Mouse (Mus musculus): ENCODE data around the gene Klrc3. TPM values are rescaled to one million over a fixed set of nuclear protein-coding genes. Genes with fewer than 3 reads are reported as not detected.
"Not testable (repeated sequence)": the region's sequence is repeated elsewhere in the genome, so short reads cannot be mapped to it uniquely, and the experiment has no call there.

The Klrc3 gene
- polyA plus RNA-seq (2016; fragmentation: Nextera tagmentation; extraction: Ambion mirVana): not detected in 2 replicates

- H3K9me3 ChIP-seq: not testable (repeated sequence)
- 85% methylated on average over 3 of the region's 3 CpGs for WGBS
Observed at GRCm38 (mm10) chr6:129643237-129643636, at the start of gene Klrc3. Klrc3 (minus strand) TSS chr6:129643337.

GRCm38 (mm10) chr6:129691436-129691835, 48.3 kb upstream of the Klrc3 start:
- H3K36me3 ChIP-seq; ATAC-seq (ENCODE audit: low FRiP score, low read depth); H3K4me2 ChIP-seq (replicated peaks); H3K4me3 ChIP-seq; H3K27ac ChIP-seq (replicated peaks); H3K27me3 ChIP-seq; H3K9ac ChIP-seq (replicated peaks); H3K9me3 ChIP-seq; H3K4me1 ChIP-seq: not testable (repeated sequence)
- WGBS: 82% methylated on average over 10 of the region's 10 CpGs

More at GRCm38 (mm10) chr6:129643237-129643636, at the start of gene Klrc3:
- H3K27me3 ChIP-seq; H3K9ac ChIP-seq (replicated peaks); H3K27ac ChIP-seq (replicated peaks); H3K36me3 ChIP-seq; H3K4me3 ChIP-seq; ATAC-seq (ENCODE audit: low FRiP score, low read depth); H3K4me1 ChIP-seq; H3K4me2 ChIP-seq (replicated peaks): not testable (repeated sequence)

- no peak for ATAC-seq (ENCODE audit: low FRiP score, low read depth)
- H3K27ac ChIP-seq (replicated peaks): no peak overlapping the region
- H3K4me1 ChIP-seq: no peaks in the 10 kb centered on the region
- no peak overlapping the region for H3K4me3 ChIP-seq
- H3K4me2 ChIP-seq (replicated peaks): no peak overlapping the region
- H3K27me3 ChIP-seq: no peaks in the 10 kb centered on the region
- no peaks in the 10 kb centered on the region for H3K36me3 ChIP-seq
- no peaks in the 10 kb centered on the region for H3K9me3 ChIP-seq
- H3K9ac ChIP-seq (replicated peaks): no peak overlapping the region
- WGBS: 70% methylated on average over 1 of the region's 1 CpGs
Observed at GRCm38 (mm10) chr6:129680379-129680778, 37.2 kb upstream of the Klrc3 start.

DNA sequence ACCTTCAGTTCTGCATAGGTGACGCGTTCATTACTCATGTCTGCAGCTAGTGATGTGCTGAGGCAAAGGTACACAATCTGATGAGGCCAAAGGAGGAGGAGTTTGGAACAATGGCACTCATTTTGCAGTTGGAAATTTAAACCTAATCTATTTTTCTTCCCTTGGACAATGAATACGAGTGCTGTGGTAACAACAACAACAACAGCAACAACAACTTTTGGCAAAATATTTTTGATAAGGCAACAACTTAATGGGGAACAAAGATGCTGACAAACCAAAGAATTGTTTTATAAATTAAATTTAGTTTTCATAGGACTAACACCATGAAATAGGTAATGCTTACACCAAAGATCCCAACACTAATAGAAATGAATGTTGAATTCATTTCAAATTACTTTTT, 35.7 kb upstream of the Klrc3 start, which contains the start of gene Klrc1:
TSS of gene Klrc1 (minus strand) at position 101 of the 400 bp plus-strand sequence.
- 85% methylated on average over 3 of the region's 3 CpGs for WGBS
- Histone ChIP-seq H3K9ac (replicated peaks) (no peak within 1 kb of the TSS), H3K36me3 (no peaks in the 10 kb centered on the region), H3K4me1 (no peaks in the 10 kb centered on the region), H3K4me3 (no peak within 1 kb of the TSS), H3K27me3 (no peaks in the 10 kb centered on the region), H3K4me2 (replicated peaks) (no peak within 1 kb of the TSS), H3K9me3 (no peaks in the 10 kb centered on the region), H3K27ac (replicated peaks) (no peak within 1 kb of the TSS)
- ATAC-seq (ENCODE audit: low FRiP score, low read depth): no peak

DNA sequence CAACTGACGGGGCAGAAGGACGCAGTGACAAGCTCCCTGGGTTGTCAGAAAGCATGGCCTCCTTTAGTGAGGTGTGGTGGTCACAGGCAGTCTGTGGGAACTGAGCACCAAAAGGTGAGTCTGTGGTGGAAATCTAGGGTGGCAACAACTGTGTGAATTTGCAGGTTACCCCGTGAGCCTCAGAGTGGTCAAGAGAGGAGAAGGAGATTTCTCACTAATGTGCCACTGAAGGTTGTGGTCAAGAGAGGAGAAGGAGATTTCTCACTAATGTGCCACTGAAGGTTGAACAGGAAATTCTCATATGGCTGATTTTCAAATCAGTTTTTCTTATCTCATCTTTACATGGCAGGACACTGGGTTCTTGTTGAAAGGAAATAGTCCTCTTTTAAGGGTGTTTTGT, 18.2 kb upstream of the Klrc3 start:
- not testable (repeated sequence) for H3K27me3 ChIP-seq; H3K27ac ChIP-seq (replicated peaks); H3K4me2 ChIP-seq (replicated peaks); H3K4me3 ChIP-seq; H3K9ac ChIP-seq (replicated peaks); H3K36me3 ChIP-seq; ATAC-seq (ENCODE audit: low FRiP score, low read depth); H3K4me1 ChIP-seq; H3K9me3 ChIP-seq
- WGBS: no CpG with 5 or more reads among the region's 3 CpGs

- 78% methylated on average over 4 of the region's 4 CpGs for WGBS
- not testable (repeated sequence) for H3K9ac ChIP-seq (replicated peaks); H3K4me2 ChIP-seq (replicated peaks); H3K27me3 ChIP-seq; H3K27ac ChIP-seq (replicated peaks); H3K36me3 ChIP-seq; H3K9me3 ChIP-seq; ATAC-seq (ENCODE audit: low FRiP score, low read depth); H3K4me1 ChIP-seq; H3K4me3 ChIP-seq
Observed at GRCm38 (mm10) chr6:129660589-129660988, 17.5 kb upstream of the Klrc3 start, which contains the start of gene Klrc2. Klrc2 (minus strand) TSS chr6:129660689.

DNA sequence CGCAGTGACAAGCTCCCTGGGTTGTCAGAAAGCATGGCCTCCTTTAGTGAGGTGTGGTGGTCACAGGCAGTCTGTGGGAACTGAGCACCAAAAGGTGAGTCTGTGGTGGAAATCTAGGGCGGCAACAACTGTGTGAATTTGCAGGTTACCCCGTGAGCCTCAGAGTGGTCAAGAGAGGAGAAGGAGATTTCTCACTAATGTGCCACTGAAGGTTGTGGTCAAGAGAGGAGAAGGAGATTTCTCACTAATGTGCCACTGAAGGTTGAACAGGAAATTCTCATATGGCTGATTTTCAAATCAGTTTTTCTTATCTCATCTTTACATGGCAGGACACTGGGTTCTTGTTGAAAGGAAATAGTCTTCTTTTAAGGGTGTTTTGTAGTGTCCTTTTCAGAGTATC, 917 bp upstream of the Klrc3 start:
- not testable (repeated sequence) for H3K9me3 ChIP-seq; H3K27ac ChIP-seq (replicated peaks); ATAC-seq (ENCODE audit: low FRiP score, low read depth); H3K36me3 ChIP-seq; H3K4me1 ChIP-seq; H3K27me3 ChIP-seq; H3K9ac ChIP-seq (replicated peaks); H3K4me3 ChIP-seq; H3K4me2 ChIP-seq (replicated peaks)
- WGBS: no CpG with 5 or more reads among the region's 3 CpGs

- H3K27me3 ChIP-seq; H3K9ac ChIP-seq (replicated peaks); H3K4me3 ChIP-seq; H3K4me1 ChIP-seq; H3K36me3 ChIP-seq; H3K9me3 ChIP-seq; H3K27ac ChIP-seq (replicated peaks); ATAC-seq (ENCODE audit: low FRiP score, low read depth); H3K4me2 ChIP-seq (replicated peaks): not testable (repeated sequence)
- 82% methylated on average over 2 of the region's 2 CpGs for WGBS
Observed at GRCm38 (mm10) chr6:129631046-129631445, 12.1 kb downstream of the Klrc3 start.

GRCm38 (mm10) chr6:129623735-129624134, 19.4 kb downstream of the Klrc3 start, which contains the start of gene Klrk1:
Klrk1 (minus strand) TSS chr6:129623864.
- Histone ChIP-seq H3K27me3 (no peaks in the 10 kb centered on the region), H3K4me3 (no peak within 1 kb of the TSS), H3K4me1 (no peaks in the 10 kb centered on the region), H3K36me3 (no peaks in the 10 kb centered on the region), H3K27ac (replicated peaks) (no peak within 1 kb of the TSS), H3K4me2 (replicated peaks) (no peak within 1 kb of the TSS), H3K9me3 (no peaks in the 10 kb centered on the region), H3K9ac (replicated peaks) (no peak within 1 kb of the TSS)
- ATAC-seq (ENCODE audit: low FRiP score, low read depth): no peak
- WGBS: 79% methylated on average over 4 of the region's 4 CpGs

DNA sequence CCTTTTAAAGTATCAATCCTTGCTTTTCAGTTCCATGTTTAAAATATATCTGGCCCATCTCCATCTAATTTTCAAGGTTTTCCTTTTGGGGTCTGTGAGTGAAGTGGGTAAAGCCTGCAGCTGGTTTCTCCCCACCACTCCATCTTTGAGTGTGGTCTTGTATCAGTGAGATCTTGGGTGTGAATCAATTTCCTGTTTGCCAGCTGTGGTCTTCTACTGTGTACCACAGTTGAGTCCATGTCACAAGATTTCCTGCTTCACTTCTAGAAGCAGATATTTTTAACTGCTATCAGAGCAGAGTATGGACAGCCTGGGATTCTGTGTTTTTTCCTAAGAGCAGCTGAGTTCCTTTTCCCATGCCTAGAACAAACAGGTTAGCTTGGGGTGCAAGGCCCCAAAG, 34.8 kb downstream of the Klrc3 start:
- Histone ChIP-seq H3K4me2 (replicated peaks) (no peak overlapping the region), H3K4me1 (no peaks in the 10 kb centered on the region)
- ATAC-seq (ENCODE audit: low FRiP score, low read depth): no peak

DNA sequence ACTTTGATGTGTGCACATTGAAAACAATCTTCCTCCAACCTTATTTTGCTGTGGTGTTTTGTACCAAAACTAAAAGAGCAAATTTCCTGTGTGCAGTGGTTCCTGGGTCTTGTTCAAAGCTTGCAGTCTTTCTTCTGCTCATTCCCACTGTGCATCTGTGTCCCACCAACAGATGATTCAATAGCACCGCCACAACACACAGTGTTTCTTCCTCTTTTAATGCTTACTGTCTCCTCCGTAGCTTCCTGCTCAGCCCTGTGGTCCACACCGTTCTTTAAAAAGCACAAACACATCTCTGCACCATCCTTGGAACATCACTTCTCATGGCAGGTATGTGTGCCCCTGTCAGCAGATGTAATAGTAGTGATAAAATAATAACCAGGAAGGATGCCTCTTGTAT, 51.6 kb downstream of the Klrc3 start, which contains the start of gene Klrd1:
TSS of gene Klrd1 (plus strand) at position 275 of the 400 bp plus-strand sequence.
- Histone ChIP-seq H3K27me3 (no peaks in the 10 kb centered on the region), H3K9ac (replicated peaks) (no peak within 1 kb of the TSS), H3K9me3 (no peaks in the 10 kb centered on the region), H3K4me3 (no peak within 1 kb of the TSS), H3K4me2 (replicated peaks) (no peak within 1 kb of the TSS), H3K36me3 (no peaks in the 10 kb centered on the region), H3K4me1 (no peaks in the 10 kb centered on the region), H3K27ac (replicated peaks) (no peak within 1 kb of the TSS)
- ATAC-seq (ENCODE audit: low FRiP score, low read depth): no peak
- 84% methylated on average over 3 of the region's 3 CpGs for WGBS

More for the DNA sequence above, 34.8 kb downstream of the Klrc3 start:
- Histone ChIP-seq H3K27me3 (no peaks in the 10 kb centered on the region), H3K36me3 (no peaks in the 10 kb centered on the region), H3K9ac (replicated peaks) (no peak overlapping the region), H3K4me3 (no peak overlapping the region), H3K27ac (replicated peaks) (no peak overlapping the region), H3K9me3 (no peaks in the 10 kb centered on the region)

Data from midbrain, embryonic 12.5 days (tissue).